Mouse (Mus musculus): ENCODE data around the gene Fat4.

Fat4 gene

DNA sequence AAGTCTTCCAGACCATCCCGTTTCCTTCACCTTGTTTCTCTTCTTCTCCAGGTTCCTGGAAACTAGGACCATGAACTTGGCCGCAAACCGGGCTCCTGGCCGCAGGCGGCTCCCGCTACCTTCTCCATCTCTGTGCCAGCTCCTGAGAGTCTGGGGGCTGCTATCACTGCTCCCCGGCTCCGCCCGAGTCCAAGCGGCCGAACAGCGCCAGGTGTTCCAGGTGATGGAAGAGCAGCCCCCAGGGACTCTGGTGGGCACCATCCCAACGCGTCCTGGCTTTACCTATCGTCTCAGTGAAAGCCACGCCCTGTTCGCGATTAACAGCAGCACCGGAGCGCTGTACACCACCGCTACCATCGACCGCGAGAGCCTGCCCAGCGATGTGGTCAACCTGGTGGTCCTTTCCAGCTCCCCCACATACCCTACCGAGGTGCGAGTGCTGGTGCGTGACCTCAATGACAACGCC lies at the start of gene Fat4:
Gene Fat4, plus strand, starts transcription at position 51 of the 466 bp plus-strand sequence.
- peak; percentile 42 for DNase-seq (ENCODE audit: low read depth, low spot score)

DNA sequence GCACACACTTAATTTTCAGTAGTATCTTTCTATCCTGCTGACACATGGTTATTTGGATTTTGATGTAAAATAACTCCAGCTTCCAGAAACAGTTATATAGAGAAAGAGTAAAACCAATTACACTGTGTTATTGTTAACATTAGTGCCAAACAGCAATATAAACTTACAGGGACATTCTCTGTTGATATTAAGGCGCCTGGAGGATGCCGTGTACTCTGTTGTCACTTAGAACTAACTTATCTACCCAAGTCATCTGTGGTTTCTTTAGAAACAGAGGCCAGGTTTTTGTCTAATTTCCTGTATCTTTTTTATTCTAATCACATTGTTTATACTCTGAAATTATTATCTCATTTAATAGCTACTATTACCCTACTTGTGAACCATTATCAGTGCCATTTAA lies 47.3 kb upstream of the Fat4 start:
- no peak for DNase-seq (ENCODE audit: low read depth, low spot score)

DNA sequence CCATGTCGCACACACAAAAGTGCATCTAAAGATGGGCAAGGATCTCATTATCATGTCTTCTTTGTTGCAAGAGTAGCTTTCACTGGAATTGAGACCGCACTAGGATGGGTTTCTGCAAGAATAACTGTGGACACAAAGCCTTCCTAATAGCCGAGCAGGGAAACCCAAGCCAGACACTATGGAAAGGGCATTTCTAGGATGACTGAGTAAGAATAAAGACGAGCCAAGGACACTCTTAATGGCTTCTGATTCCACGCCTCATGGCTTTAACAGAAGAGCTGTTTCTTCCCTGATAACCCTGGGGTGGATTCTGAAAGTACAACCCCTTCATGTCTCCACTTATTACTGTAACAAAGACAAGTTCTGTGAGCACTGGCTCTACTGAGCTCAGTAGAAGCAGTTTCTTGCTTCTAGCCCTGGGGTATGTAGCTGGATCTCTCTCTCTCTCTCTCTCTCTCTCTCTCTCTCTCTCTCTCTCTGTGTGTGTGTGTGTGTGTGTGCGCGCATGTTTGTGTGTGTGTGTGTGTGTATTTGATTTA lies 43.7 kb upstream of the Fat4 start:
- no peak for DNase-seq (ENCODE audit: low read depth, low spot score)

DNA sequence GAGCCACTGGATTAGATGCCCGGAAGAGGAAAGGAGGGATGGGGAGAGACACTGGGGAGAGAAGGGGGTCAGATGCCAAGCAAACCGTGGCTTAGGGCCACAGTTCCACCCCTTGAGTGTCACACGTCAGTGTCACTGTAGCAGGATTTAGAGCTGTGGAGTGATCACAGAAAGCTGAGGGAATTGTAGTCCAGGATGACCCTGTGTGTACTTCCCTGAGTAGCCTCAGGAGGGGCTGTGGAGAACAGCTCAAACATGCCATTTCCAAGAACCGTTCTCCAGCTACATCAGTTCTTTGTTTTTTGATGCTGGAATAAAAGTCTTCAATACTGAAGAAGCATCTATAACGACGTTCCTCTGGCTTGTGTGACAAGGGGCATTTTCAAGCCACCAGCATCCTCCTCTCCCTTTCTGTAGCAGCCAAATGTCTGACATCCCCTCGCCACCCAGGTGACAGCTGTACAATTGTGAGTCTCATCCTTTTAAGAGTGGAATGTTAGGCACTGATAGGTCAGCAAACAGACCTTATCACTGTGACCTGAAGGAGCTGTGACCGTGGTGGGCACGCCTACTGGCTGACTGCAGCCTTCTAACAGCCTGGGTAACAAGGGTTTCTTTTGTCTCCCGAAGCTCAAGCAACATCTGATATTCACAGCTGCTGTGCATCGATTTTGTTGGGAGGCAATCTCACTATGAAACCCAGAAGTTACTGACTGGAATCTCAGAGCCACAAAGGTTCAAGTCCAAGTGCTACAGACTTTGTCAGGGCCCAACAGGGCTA lies 39.9 kb upstream of the Fat4 start:
- DNase-seq (ENCODE audit: low read depth, low spot score), result peak; percentile 12

DNA sequence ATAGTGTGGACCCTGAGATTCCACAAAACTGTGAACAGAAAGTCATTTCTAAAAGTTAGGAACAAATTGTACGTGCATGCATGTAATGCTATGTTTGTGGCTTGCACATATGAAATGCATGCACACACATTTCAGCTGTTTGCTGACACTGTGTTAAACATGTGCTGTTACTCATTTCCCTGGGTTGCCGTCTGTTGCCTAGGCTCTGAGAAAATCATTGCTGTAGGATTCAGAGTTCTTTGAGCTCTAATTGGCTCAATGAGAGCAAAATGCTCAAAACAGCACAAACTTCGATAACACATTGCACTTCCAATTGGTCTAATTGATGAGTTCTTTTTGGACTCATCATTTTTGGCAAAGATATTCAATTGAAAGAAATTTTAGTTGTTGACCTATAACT lies 37.7 kb upstream of the Fat4 start:
- no peak for DNase-seq (ENCODE audit: low read depth, low spot score)

DNA sequence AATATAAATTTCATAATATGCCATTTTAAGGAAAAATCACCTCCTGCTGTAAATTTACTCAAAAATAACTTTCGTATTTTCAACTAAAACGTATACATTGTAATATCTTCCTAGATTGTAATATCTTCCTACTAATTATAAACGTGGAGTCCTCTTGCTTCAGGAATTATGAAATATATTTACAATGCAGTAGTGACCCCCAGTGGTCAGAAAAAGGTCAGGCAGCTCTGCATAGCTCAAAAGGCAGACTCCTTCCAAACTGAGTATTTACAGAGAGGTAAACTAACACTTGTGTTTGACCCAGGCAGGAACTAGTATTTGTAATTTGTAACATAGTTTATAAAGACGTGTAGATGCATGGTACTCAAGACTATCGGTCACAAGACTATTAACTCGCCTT lies 37.2 kb upstream of the Fat4 start:
- peak; percentile 34 for DNase-seq (ENCODE audit: low read depth, low spot score)

DNA sequence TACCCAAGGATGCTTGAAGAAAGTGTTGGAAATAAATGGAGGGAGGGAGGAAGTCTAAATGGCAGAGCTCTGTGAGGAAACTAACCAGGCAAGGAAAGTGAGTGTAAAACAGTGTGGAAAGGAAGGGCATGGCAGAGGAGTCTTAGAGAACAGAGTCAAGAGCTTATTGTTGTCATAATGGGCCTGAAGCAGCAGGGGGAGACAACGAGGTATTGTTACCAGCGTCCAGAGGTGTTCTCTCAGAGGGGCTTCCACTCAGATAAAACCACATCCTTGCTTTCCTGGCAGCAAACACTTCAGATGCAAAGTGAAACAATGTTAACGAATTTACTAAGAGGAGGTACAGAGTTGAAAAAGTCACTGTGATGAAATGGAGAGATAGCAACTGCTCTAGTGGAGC lies 33.1 kb upstream of the Fat4 start:
- DNase-seq (ENCODE audit: low read depth, low spot score), result peak; percentile 8

DNA sequence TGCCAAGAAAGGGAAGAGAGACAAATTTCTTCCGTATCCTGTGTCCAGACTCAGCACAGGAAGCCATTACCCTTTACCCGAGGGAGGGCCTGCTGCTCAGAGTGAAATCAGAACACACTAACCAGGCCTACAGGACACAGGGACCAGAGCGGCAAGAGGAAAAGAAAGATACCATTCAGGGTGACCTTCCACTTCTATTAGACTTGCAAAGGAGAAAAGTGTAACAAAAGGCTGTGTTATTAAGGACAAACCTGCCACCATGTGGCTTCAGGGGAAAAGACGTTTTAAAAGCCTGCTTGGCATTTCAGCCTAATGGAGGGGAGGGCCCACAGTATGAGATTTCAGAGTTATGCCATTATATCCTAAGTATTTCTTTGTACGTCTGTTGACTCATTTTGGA lies 26.1 kb upstream of the Fat4 start:
- DNase-seq (ENCODE audit: low read depth, low spot score), result peak; percentile 37

DNA sequence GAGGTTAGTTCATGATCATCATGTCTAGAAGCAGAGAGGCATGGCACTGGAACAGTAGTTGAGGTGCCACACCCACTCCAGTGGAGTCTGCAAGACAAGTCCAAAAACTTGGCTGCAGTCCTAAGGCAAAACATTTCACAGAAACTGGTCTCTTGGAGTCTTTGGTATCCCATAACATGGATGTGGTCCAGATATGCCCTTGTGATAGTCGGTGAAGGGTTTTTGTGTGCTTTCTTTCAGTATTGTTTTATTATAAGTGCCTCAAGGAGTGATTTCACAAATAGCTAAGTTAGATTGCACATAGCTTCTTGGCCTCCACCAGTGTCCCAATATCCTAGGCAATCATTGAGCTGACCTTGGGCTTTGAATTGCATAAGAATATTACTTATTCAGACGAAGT lies 15.4 kb upstream of the Fat4 start:
- DNase-seq (ENCODE audit: low read depth, low spot score), result no peak

DNA sequence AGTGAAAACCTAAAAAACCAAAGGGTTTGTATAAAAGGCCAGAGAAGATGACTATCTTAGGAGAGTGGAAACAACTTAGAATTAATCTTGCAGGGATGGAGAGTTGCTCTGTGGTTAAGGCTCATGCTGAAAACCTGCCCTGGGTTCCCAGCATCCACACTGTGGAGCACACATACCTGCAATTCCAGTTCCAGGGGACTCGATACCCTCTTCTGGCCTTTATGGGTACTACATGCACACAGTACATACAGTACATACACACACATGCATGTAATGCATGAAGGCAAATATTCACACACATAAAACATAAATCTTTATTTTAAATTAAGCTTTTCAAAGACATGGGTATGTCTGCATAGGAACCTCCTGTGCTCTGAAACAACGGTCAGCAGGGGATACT lies 10.9 kb upstream of the Fat4 start:
- DNase-seq (ENCODE audit: low read depth, low spot score), result peak; percentile 53

DNA sequence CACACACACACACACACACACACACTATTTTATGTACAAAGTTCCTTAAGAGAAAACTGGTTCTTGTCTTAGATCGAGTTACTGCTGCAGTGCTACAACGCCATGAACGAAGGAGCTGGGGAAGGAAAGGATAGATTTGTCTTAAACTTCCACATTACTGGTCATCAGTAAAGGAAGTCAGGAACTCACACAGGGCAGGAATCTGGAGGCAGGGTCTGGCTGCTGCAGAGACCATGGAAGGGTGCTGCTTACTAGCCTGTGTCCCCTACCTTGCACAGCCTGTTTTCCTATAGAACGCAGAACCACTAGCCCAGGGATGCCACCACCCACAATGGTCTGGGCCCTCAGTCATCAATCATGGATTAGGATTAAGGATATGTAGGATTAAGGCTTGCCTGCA lies 10.0 kb upstream of the Fat4 start:
- DNase-seq (ENCODE audit: low read depth, low spot score), result no peak

DNA sequence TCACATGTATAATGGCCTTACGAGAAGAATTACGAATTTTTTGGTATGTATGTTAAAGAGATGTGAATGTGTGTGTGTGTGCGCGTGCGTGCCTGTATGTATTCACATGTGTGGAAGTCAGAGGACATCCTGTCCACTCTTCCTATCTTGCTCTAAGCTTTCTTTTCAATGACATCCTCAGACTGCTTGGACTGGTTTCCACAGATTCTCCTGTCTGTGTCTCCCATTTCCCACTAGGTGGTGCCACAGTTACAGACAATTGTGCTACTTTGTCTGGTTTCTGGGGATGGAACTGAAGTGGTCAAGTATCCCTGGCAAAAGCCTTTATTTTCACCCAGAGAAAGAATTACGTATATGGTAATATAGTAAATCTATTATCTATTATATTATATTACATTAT lies 4.0 kb upstream of the Fat4 start:
- DNase-seq (ENCODE audit: low read depth, low spot score), result peak; percentile 59

DNA sequence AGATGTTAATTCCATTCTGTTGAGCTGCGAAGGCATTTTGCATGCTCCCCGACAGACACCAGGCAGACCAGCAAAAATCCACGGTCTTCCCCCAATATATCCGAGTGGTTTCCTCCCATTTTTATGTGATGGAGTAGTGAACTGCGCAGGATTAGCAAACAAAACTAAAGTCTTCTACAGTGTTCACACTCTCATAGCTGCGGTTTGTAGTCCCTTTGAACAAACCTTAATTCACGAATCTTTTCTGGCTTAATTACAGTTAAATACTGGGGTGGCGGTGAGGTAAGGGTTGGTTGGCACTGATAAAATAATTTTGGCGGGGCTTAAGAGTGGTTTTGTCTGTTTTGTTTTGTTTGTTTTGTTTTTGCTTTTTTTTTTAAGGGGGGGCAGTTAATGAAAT lies 3.1 kb upstream of the Fat4 start:
- no peak for DNase-seq (ENCODE audit: low read depth, low spot score)

DNA sequence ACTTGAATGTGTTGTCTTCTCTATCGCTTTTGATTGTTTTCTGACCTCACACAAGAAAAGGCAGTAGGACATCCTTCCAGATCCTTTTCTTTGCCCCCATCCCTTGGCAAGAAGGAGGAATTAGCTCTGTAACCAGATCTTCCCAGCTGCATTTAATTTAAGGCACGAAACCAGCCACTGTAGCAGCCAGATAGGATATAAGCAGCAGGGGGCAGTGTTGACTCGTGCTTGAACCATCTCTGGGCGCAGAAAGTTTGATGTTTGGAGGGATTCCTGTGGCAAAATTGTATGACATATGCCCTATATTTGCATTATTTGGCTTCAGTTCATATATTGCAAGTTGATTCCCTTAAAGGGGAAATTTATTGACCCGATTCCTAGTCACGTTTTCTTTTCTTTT lies 2.5 kb upstream of the Fat4 start:
- peak; percentile 73 for DNase-seq (ENCODE audit: low read depth, low spot score)

DNA sequence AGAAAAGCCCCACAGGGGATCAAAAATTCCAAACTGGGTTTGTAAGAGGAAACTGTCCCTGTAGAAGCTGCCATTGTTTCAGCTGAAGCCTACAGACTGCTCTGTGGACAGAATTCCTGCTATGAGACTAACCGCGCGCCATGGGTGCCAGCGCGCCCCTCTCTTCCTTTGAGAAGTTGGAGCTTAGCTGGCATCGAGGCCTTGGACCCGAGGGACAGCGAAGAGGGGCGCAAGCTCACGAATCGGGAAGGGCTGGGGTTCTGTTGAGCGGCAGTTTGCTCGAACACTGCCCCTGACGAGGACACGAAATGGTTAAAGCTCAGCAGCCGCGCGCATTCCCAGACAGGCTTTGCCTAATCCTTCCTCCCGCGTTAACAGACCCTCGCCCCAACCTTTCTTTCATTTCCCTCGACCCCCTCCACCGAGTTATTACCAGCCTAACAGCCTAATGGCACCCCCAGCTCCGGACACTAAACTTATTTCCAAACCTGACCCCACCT lies 1.8 kb upstream of the Fat4 start:
- DNase-seq (ENCODE audit: low read depth, low spot score), result peak; percentile 40

DNA sequence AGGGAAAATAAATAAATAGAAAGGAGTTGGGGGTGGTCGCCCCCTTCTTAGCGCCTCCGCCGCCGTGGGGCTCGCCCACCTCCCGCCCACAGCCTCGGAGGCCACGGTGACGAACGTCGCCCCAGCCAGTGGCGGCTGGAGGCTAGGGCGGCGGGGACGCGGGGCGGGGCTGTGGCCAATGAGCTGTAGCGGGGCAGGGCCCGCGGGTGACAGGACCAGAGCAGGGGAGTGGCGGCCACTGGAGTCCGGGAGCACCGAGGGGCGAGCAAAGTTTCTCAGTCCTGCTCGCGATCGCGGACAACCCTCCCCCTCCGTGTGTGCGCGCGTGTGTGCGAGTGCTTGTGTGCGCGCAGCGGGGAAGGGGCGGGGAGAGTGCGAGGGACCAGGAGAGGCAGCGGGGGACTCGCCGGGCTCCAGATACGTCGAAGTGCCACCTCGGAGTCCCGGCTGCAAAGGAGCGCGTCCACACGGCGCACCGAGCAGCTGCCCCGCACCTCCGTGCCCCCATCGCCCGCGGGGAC lies 1.2 kb upstream of the Fat4 start:
- peak; percentile 69 for DNase-seq (ENCODE audit: low read depth, low spot score)

DNA sequence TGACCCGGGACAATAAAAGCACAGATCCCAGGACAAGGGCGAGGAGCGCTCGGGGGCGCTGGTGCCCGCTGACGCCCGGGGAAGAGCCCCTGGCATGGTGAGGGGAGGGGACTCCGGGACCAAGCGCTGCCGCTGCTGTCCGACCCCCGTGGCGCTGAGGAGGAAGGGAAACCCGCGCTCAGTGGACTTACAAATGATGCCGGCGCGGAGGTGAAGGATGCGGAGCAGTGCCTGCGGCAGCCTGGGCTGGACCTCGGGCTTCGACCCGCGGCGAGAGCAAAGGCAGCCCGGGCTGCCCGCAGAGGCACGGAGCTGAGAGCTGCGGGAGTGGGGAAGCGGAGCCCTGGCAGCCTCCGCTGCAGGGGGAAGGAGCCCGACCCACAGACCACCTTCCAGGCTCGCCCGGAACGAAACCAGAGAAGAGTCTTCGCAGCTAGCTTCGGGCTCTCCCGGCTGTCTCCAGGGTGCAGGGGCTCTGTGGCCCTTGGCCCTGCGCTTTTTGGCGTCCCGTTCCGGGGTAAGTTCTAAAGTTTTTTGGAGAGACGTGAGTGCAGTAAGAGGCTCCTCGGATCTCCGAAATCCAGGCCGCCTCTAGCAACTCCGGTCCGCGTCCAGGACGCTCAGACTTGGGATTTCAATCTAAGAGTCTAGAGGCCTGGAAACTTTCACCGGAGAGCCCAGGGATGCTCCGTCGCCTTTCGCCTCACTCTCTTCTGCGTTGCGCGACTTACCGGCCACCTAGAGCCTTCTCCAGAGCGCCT lies 499 bp upstream of the Fat4 start:
- DNase-seq (ENCODE audit: low read depth, low spot score), result peak; percentile 64

DNA sequence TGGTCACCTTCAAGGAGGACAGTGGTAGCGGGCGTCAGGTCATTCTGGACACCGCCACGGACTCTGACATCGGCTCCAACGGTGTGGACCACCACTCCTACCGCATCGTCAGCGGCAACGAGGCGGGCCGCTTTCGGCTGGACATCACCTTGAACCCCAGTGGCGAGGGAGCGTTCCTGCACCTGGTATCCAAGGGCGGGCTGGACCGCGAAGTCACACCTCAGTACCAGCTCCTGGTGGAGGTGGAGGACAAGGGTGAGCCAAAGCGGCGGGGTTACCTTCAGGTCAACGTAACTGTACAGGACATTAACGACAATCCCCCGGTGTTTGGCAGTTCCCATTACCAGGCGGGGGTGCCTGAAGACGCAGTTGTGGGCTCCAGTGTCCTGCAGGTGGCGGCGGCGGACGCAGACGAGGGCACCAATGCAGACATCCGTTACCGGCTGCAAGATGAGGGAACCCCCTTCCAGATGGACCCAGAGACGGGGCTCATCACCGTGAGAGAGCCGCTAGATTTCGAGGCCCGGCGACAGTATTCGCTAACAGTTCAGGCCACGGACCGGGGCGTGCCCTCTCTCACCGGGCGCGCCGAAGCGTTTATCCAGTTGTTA lies 746 bp downstream of the Fat4 start:
- peak; percentile 56 for DNase-seq (ENCODE audit: low read depth, low spot score)

DNA sequence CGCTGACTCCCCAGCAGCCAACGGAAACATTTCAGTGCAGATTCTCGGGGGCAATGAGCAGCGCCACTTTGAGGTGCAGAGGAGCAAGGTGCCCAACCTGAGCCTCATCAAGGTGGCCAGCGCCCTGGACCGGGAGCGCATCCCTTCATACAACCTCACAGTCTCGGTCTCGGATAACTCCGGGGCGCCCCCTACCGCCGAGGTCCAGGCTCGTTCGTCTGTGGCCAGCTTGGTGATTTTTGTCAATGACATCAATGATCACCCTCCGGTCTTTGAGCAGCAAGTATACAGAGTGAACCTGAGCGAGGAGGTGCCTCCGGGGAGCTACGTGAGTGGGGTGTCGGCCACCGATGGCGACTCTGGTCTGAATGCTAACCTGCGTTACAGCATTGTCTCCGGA lies 1.4 kb downstream of the Fat4 start:
- peak; percentile 65 for DNase-seq (ENCODE audit: low read depth, low spot score)

DNA sequence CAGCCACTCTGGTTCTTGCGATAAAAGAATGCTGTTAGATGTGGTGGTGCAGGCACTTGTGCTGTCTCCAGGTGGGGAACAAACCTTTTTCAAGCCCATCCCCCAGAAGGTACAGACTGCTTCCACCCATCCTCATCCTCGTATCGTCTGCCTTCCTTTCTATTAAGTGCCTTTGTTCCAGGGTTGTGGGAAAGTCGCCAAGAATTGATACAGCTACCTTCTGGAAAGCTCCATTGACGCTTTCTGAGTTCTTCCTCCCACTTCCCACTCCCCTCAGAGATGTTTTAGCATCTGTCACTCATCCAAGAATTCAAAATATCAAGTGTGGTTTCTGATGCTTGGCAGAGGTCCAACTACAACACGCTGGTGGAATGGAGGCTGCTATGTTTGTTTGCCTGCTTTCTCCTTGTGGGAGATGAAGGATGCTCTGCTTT lies 6.1 kb downstream of the Fat4 start:
- DNase-seq (ENCODE audit: low read depth, low spot score), result no peak

DNA sequence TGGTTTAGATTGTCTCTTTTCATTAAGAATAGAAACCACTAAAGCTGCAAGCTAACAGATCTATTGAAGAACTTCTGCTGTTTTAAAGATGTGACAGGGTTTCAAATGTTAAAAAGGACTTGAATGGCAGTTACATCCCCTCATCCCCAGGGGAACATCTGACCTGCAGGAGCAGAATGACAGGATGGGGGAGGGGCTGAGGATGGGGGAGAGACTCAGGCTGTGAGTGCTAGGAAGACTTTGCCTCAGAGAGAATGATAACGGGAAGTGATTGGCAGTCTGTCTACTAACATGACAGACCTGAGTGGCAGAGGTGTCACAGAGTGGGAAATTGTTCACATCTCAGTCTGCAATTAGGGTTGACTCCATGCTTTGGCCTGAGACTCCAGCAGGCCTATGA lies 14.1 kb downstream of the Fat4 start:
- peak; percentile 42 for DNase-seq (ENCODE audit: low read depth, low spot score)

DNA sequence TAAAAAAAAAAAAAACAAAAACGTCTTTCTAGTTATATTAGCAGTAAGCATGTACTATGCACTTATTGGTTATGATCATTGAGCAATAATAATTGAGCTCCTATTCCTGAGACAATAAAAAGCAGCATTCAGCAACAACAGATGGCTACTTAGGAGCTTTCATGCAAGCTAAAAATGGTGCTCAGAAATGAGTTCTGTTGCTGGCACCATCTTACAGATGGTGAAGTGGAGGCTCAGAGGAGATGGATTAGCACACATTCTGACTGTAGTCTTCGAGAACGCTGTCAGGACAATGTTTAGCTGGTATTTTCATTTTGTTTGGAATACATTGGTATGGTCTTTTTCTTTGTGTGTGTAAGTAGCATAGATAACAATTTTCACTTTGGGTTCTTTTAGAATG lies 20.1 kb downstream of the Fat4 start:
- no peak for DNase-seq (ENCODE audit: low read depth, low spot score)

Measured in ZHBTc4 (cell line).